Mouse (Mus musculus): ENCODE data around the gene Gm37240.

GRCm38 (mm10) chr3:84988880-84989279, 898.4 kb downstream of the Gm37240 start:
- no peak for TF ChIP-seq CTCF (IDR thresholded peaks at IDR 0.05; ENCODE audit: control insufficient read depth, insufficient read depth, low read length)
- no peak for TF ChIP-seq POLR2A (IDR thresholded peaks at IDR 0.05; ENCODE audit: borderline replicate concordance, control insufficient read depth, low read depth, low read length)
